Mouse (Mus musculus) left cerebral cortex, adult 11 months (tissue): ENCODE measurements around the gene Ints6l.
"Not testable (repeated sequence)": the region's sequence is repeated elsewhere in the genome, so short reads cannot be mapped to it uniquely, and the experiment has no call there.

ENCODE experiments used
- DNase-seq: peaks from one replicate; pipeline ENCODE4 v3.0.0; 2022; ENCODE audit warnings: low spot score

Gene Ints6l

DNA sequence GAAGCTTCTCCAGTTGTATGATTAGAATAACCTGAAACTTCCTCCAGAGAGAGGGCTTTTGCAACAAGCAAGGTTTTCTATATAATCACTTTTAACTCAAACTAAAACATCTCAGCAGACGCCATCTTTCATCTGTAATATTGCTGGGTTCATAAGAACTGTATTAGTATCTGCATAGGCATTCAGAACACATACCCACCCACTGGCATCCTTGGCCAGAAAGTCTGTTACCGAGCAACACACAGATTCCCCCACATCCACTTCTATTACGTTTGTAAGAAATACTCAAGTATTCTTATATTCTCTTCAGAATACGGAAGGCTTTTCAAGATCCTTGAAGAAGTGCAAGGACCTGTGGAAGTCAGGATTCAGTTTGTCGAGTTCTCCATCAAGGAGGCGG, 69.8 kb downstream of the Ints6l start, which contains the start of gene Gm10477:
TSS of gene Gm10477 (plus strand) at position 301 of the 400 bp plus-strand sequence.
- DNase-seq, result not testable (repeated sequence)

DNA sequence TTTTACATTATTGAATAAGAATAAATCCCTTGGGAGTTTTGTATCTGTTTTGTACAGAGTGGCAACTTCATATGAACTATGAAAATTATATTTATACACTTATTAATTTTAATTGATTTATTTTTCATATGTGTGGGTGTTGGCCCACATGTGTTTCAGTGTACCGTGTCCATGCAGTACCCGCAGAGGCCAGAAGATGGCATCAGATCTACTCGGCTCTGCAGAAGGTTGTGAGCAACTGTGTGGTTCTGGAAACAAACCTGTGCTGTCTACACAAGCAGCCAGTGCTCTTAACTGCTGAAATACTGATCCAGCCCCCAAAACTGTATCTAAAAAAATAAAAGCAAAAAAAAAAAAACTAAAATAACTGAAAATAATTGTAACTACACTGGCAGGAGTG, 76.6 kb downstream of the Ints6l start:
- peak; percentile 22 for DNase-seq

DNA sequence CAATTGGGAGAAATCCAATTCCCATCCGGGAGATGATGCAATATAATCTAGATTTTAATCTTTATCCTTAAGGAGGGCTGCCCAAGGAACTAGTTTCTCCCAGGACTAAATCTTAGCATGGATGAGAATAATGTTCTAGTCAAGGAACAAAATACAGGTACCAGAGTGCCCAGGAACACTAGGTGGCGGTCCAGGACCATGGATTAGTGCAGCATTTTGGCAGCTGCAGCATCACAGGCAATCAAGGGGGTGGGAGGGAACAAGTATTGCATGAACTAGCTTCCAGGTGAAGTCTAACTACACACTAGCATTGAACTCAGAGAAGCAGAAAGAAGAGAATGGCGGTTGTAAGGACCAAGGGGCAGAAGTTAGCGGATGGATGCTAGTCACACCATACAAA, 82.5 kb downstream of the Ints6l start:
- DNase-seq, result no peak

DNA sequence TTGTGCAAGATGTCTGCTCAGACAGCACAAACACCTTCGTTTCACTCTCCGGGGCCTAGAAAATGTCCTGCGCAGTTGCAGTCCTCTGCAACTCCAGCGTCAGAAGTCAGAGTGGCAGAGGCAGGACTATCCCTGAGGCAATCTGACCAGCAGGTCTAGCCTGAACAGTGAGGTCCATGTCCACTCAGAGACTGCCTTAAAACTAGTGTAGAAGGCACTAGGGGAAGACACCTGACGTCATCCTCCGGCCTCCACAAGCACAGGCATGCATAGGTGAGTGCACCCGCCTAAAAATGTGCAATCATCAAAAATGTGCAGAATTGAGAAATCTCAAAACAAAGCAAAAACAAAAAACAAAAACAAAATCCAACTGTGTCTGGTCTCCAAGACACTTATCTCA, 94.8 kb downstream of the Ints6l start, which contains the start of gene Gm648:
TSS of gene Gm648 (minus strand) at position 101 of the 400 bp plus-strand sequence.
- no peak for DNase-seq

DNA sequence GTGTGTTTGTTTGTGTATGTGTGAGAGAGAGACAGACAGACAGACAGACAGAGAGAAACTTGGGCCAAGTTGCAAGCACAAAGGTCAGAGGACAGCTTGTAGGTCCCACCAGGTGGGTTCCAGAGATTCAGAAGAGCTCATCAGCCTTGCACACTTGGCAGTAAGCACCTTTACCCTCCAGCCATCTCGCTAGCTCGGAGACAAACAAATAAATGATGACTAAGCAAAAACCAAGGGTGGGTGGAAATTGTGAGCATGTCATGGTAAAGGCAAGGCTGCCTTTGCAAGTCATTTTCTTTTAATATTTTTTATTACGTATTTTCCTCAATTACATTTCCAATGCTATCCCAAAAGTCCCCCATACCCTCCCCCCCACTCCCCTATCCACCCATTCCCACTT, 98.9 kb downstream of the Ints6l start:
- no peak for DNase-seq
